Mouse (Mus musculus) G1E (cell line): ENCODE measurements around the gene Trip4.

Experiments used
- CTCF ChIP-seq: IDR thresholded peaks from 2 replicates; pipeline ENCODE4 v1.5.1; 2012; ENCODE audit warnings: low read depth, low read length, inconsistent platforms, mixed read lengths
- GATA1 ChIP-seq: IDR thresholded peaks from 2 replicates; pipeline ENCODE4 v1.6.1; 2012; ENCODE audit warnings: borderline replicate concordance, low read length, inconsistent platforms, mixed read lengths
- POLR2AphosphoS5 ChIP-seq: IDR thresholded peaks from 2 replicates; pipeline ENCODE4 v1.6.1; 2012; ENCODE audit warnings: low read depth, low read length, inconsistent platforms; ENCODE audit not compliant: insufficient replicate concordance
- TAL1 ChIP-seq: conservative IDR thresholded peaks from 2 replicates; pipeline ENCODE4 v1.6.1; 2012; ENCODE audit warnings: low read depth, low read length, inconsistent platforms, mixed read lengths

DNA sequence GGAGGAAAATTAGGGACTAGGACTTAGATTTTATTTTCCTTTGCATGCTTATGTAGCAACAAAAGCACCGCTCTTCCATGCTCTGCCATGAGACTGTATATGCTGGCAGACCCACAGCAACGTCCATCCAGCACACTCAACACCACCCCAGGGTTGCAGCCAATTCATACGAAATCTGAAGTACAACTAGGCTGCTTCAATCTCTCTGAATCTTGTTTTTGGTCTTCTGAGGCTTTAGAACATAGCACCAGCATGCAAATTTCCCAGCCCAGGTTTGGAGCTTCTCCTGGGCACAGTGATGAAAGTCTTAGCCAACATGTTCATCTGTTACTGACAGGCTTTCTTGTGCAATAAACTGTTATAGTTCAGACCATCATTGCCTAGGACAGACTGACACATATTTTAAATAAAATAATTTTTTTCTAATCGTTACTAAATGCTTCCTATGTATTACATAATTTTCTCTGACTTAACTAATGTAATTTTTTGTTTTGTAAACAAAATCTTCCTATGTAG is 120.7 kb downstream of the Trip4 start:
- TF ChIP-seq CTCF, result no peak
- TF ChIP-seq GATA1, result no peak
- no peak for TF ChIP-seq POLR2AphosphoS5
- TF ChIP-seq TAL1, result no peak
